Mouse (Mus musculus) heart, postnatal 0 days (tissue): ENCODE results near the gene Olfr376.

Experiments used
- CTCF ChIP-seq: IDR thresholded peaks from 2 replicates; pipeline ENCODE4 v1.5.1; 2016; ENCODE audit warnings: antibody characterized with exemption, control low read depth, low read depth
- EP300 ChIP-seq: IDR thresholded peaks from 2 replicates; pipeline ENCODE4 v1.6.1; 2016; ENCODE audit warnings: antibody characterized with exemption, low read depth

GRCm38 (mm10) chr11:73326485-73326886 is 44.6 kb upstream of the Olfr376 start:
- no peak for TF ChIP-seq CTCF
- no peak for TF ChIP-seq EP300
